Mouse (Mus musculus) urinary bladder, postnatal 0 days (tissue): ENCODE data around the gene Zscan4-ps1. TPM values are rescaled to one million over a fixed set of nuclear protein-coding genes. Genes with fewer than 3 reads are reported as not detected.

Source experiments
- polyA plus RNA-seq: library from polyadenylated mRNA; unstranded; fragments of >200 nt; fragmentation: Nextera tagmentation; extraction: Ambion mirVana; gene quantifications from 2 replicates; pipeline ENCODE4 v1.2.1, GENCODE M21; 2015

Zscan4-ps1 gene
- not detected in 2 replicates for polyA plus RNA-seq

GRCm38 (mm10) chr7:11069591-11069990 is at the start of gene Zscan4-ps1:
Gene Zscan4-ps1, minus strand, starts transcription at chr7:11069691.

Other genes starting within 250 kb of the Zscan4-ps1 start
- gene Zscan4b, start 164.6 kb downstream of the Zscan4-ps1 start, polyA plus RNA-seq = not detected in 2 replicates
- gene Zscan4c, start 63.9 kb downstream of the Zscan4-ps1 start, polyA plus RNA-seq = not detected in 2 replicates
- not detected in 2 replicates for gene Zscan4d, start 96.5 kb upstream of the Zscan4-ps1 start, polyA plus RNA-seq
- gene Zscan4e, start 241.0 kb upstream of the Zscan4-ps1 start, polyA plus RNA-seq = not detected in 2 replicates